Mouse (Mus musculus): Measurements from ENCODE around the gene Pik3c2b.

- TF ChIP-seq CTCF (IDR thresholded peaks at IDR 0.05; ENCODE audit: control insufficient read depth, insufficient read depth, insufficient read length) (no peak), MYOG (IDR thresholded peaks at IDR 0.05; ENCODE audit: control insufficient read depth, extremely low read depth, insufficient read length) (no peak), CEBPB (IDR thresholded peaks at IDR 0.05; ENCODE audit: low read depth) (no peak), USF1 (IDR thresholded peaks at IDR 0.05; ENCODE audit: low read depth) (no peak)
These were observed 37.6 kb downstream of the Pik3c2b start for GRCm38 (mm10) chr1:133083003-133083546.

All from C2C12 (cell line).